Mouse (Mus musculus) ovary, postnatal 14 days (tissue): ENCODE results near the gene Osgep.
A peak's percentile ranks its signal among the peaks of the same experiment; 100 is the strongest.
"Not testable (repeated sequence)": the region's sequence is repeated elsewhere in the genome, so short reads cannot be mapped to it uniquely, and the experiment has no call there.

ENCODE experiments used
- DNase-seq: peaks from one replicate; pipeline ENCODE4 v3.0.0; 2022; ENCODE audit warnings: low spot score

The Osgep gene

GRCm38 (mm10) chr14:50876236-50876950 is 48.3 kb downstream of the Osgep start:
- DNase-seq: no peak

DNA sequence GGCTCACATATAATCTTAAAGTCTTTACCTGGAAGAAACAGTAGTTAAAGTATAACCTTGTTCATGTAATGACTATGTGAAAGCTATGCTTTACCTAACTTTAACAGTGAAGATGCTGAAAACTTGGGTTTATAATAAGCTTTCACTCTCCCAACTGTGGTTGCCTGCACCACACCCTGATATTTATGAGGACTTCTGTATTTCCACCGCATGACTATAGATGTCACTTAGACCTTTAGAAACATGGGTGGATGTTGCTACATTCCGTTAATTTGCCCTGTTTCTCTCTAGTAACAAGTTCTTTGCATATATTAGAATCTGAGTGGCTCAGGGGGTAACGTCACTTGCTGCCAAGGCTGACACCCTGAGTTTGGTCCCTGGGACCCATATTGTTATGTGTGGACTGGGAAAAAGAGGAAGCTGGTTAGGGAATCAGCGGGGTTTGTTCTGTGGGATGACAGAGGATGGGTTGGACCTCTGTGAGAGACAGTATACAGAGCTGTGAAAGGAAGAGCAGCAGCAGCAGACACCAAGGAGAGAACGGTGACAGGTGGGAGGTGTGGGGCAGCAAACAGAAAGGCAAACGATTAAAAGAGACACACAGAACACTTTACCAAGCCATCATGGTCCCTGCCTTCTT is 49.0 kb downstream of the Osgep start:
- DNase-seq: no peak

DNA sequence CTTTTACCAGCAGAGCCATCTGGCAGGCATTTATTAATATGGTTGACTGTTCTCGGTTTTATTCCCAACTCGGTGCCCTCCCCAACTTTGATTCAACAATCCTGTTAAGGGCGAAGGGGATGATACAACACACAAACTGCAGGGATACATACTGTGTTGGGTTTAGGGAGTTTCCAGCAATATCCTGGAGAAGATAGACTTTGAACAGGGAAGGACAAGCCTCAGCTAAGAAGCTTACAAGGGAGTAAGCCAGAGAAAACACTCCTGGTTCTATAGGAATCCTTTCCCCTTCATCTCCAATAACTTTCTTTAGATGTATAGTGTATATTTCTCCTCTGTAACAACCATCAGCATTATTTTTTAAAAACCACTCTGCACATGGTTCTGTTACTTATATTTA is 49.5 kb downstream of the Osgep start:
- DNase-seq: no peak

DNA sequence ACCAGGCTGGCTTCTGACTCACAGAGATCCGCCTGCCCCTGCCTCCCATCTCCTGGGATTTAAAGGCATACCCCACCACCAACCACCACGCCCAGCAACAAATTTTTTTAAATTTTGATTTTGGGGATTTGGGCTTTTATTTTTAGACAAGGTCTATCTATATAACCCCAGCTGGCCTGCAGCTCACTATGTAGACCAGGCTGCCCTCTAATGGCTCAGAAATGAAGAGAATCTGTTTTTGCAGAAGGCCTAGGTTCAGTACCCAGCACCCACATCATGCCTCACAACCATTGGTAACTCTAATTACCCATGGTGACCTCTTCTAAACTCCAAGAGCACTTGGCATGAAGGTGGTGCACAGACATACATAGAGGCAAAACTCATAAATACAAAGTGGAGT is 53.4 kb downstream of the Osgep start:
- no peak for DNase-seq

DNA sequence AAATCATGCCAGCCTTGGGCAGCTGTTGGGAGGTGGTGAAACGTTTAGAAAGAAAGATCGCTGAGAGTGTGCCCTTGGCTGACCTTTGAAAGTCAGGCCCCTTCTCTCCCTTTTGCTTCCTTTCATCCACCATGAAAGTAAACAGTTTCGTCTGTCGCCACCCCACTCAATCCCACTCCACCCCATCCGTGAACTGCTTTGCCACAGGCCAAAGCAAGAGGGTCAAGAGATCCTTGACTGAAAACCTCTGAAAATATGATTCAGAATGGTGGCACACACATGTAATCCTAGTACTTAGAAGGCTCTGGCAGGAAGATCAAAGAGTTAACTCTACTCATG is 53.9 kb downstream of the Osgep start:
- no peak for DNase-seq

DNA sequence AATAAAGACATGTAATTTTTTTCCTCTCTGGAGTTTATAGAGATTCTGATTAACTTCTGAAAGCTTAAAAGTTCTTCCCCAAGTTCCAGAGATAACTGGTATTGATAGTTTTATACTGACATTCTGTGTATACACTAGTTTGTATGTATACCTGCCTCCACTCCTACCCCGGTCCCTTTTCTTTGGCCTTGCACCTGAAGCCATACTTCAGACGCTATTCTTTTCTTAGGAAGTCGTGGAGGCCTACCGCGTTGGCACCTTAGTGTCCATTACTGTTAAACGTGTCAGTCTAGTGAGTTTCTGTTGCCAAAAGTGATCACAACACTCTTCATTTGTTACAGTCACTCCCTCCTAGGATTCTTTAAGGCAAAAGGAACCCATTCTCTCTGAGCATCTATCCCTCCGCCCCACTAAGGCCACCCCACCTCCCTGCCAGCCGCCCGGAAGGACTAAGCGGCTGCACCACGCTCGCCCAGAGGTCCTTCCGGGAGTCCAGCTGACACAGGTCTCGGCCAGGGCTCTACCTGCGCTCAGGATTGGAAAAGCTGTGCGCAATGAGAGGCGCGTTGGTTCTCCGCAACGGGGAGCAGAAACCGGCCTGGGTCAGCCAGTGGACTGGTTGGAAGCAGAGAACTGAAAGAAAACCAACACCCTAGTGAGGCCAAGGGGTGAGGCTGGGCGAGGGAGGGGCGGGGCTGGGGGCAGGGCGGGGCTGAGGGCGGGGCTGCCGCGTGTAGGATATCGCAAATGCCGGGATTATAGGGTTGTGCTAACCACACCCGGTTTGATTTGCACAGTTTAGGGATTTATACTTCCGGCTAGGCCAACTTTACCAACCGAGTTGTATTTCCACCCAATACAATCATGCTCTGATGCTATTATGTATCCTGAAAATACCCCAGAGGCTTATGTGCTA is 54.5 kb downstream of the Osgep start, which contains the start of gene Tep1:
Gene Tep1, minus strand, starts transcription at position 672 of the 916 bp plus-strand sequence.
- DNase-seq: peak; percentile 62

DNA sequence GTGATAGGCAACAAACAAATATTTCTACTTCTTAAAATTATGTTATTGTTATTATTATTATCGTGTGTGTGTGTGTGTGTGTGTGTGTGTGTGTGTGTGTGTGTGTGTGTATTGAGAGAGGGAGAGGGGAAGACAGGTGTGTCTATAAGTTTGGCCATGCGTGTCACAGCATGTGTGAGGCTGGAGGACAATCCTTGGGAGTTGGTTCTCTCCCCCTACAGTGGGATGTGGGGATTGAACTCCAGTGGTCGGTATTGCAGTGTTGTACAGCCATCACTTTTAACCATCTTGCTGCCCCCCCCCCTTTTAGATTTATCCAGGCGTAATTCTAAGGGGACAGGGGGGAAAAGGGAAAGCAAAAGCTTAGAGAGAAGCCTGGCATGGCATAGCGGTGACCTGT is 56.0 kb downstream of the Osgep start:
- DNase-seq: no peak

- DNase-seq: no peak
Observed at GRCm38 (mm10) chr14:50868211-50868610, 56.5 kb downstream of the Osgep start.

GRCm38 (mm10) chr14:50866966-50867365 is 57.7 kb downstream of the Osgep start:
- no peak for DNase-seq

GRCm38 (mm10) chr14:50865005-50865404 is 59.7 kb downstream of the Osgep start:
- DNase-seq: not testable (repeated sequence)

DNA sequence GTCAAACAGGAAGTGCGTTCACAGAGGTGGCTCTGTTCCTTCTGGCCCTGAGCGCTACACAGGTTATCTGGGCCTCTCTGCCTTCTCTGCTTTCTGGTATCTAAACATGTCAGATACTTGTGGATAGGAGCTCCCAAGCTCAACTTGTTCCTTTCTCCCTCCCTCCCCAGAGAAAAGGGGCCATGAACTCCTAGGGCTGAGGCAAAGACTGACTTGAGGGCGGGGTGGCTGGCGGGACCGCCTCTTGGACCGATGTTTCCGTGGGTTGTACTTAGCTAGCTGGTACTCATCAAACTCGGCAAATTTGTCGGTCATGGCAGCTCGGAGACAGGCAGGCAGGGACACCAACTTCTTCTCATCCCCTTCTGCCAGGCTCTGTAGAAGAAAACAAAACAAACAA is 62.1 kb downstream of the Osgep start:
- no peak for DNase-seq
